Mouse (Mus musculus): ENCODE measurements at regions not wholly inside any gene's neighbourhood (a gene's known extent, or its start where the extent isn't known, plus 50 kb on each side); places are given as distances from the start of the nearest gene placed in this dataset.

DNA sequence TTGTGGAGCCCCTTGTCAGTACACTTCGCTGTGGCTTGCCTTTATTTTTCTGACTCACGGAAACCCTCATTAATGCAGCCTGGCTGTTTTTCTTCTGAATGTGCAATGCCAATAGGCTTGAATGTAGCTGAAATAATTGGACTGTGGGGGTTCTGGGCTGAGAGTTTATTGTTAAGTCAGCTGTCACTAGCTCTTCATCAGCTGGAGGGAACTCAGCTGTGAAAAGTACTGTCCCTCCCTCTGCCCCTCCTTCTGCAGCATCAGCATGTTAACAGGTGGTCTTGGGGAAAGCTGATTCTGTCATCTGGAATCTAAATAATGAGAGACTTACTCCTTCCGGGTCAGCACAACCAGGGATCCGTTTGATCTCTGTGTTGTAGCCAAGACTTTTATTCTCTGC lies 437.6 kb downstream of the Nbas start:
- TF ChIP-seq POLR2A (IDR thresholded peaks at IDR 0.05; ENCODE audit: insufficient read length, low read depth) (no peak), USF1 (IDR thresholded peaks at IDR 0.05; ENCODE audit: low read depth) (no peak), E2F4 (IDR thresholded peaks at IDR 0.05; ENCODE audit: insufficient read depth) (no peak)
